Mouse (Mus musculus) brain, embryonic 14.5 days (tissue): ENCODE results near the gene Slc13a4. TPM values are rescaled to one million over a fixed set of nuclear protein-coding genes. Genes with fewer than 3 reads are reported as not detected.

Experiments used
- DNase-seq: peaks from one replicate; pipeline ENCODE4 v3.0.0-alpha.2; 2011; ENCODE audit warnings: low read depth
- CTCF ChIP-seq: fragments of 200-500 bp; IDR thresholded peaks from 2 replicates; pipeline ENCODE4 v1.5.1; 2012; ENCODE audit warnings: inconsistent platforms, mild to moderate bottlenecking, moderate library complexity, borderline replicate concordance; ENCODE audit not compliant: insufficient read depth, insufficient read length; ENCODE audit errors: extremely low read depth
- POLR2A ChIP-seq: fragments of 200-500 bp; IDR thresholded peaks from 2 replicates; pipeline ENCODE4 v1.6.1; 2012; ENCODE audit warnings: mild to moderate bottlenecking, inconsistent platforms, borderline replicate concordance; ENCODE audit not compliant: poor library complexity, insufficient read depth, insufficient read length, severe bottlenecking; ENCODE audit errors: extremely low read depth
- polyA plus RNA-seq: library from polyadenylated mRNA; depleted of rRNA; stranded (reverse); fragments of >200 nt; gene quantifications from 2 replicates; pipeline ENCODE4 v1.2.3, GENCODE M21; 2012

The Slc13a4 gene
- polyA plus RNA-seq, 1 experiment: 3.8 TPM

DNA sequence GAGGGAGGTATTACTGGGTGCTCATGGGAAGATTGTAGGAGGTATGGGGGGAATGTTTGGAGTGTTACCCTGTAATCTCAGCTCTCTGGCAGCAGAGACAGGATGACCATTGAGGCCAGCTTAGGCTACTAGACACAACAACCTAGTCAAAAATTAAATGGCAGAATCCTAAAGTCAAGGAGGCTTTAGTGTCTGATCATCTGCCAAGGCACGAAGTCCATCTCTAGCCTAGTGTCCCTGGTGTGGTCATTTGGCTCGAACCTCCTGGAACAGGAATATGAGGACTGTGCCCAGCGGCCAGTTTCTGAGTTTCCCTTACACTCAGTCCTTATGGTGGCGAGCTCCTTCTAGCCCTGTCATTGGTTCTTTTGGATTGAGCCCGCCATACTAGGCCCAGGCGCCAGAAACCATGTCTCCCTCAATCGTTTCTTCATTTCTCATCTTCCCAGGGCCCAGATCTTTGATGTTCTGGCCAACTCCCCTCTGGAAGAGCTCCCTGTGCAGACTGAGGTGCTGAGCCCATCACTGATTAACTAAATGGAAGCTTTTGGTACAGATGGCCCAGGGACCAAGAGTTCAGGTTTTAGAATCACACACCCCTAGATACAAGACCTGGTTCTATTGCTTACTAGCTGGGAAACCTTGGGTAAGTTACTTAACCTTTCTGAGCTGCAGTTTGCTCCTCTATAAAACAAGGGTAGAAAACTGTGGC lies 10.3 kb downstream of the Slc13a4 start:
- DNase-seq: no peak
- TF ChIP-seq CTCF (no peak), POLR2A (no peak)

DNA sequence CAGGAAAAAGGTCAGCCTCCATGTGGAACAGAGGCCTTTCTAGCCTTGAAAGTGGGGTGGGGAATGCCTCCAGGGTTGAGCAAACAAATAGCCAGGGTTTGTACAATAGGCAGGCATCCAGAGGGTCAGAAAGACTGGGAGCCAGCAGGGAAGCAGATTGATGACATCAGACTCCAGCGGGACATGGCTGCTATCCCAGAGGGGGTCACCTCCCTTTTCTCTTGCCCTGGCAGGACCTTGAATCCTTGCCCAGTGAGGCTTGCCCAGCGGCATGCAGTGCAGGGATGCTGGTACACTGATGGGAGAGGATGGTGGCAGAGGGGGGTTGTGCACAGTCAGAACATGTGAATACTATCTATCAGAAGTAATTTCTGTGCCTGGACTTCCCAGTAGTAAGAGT lies 10.9 kb downstream of the Slc13a4 start:
- no peak for TF ChIP-seq POLR2A
- DNase-seq: peak; percentile 61

DNA sequence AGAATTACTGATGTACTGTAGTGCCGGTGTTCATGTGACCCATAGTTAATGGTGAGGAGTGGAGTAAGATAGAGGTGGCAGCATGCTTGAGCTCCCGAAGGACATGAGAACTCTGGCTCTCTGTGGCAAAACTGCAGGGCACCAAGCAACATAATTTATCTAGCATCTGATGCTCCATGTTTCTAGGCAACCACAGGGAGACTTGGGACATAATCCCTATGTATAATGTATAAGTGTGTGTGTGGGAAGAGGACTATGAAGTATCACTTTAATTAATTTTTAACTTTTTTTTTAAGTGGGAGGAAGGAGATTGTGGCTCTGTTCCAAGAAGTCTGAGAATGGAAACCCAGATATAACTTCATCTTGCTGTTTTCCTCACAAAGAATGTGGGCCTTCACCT lies 13.0 kb downstream of the Slc13a4 start:
- peak; percentile 23 for DNase-seq
- TF ChIP-seq CTCF: no peak
- no peak for TF ChIP-seq POLR2A

DNA sequence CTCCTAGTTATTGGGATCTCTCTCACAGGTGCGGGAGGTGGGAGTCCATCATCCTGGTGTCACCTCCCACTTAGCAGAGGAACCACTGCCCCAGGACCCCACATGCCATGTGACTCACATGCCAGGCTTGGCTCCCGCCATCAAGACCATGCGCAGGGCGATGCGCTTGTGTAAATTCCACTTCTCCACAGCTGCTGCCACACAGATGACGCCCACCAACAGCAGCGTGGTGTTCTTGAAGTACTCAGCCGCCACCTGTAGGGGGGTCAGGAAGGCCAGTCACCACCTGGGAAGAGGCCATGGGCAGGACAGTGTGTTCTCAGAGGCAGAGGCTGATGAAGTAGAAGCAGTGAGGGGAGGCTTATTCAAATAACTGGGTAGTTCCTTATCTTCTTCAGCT lies 18.3 kb downstream of the Slc13a4 start:
- DNase-seq: no peak

DNA sequence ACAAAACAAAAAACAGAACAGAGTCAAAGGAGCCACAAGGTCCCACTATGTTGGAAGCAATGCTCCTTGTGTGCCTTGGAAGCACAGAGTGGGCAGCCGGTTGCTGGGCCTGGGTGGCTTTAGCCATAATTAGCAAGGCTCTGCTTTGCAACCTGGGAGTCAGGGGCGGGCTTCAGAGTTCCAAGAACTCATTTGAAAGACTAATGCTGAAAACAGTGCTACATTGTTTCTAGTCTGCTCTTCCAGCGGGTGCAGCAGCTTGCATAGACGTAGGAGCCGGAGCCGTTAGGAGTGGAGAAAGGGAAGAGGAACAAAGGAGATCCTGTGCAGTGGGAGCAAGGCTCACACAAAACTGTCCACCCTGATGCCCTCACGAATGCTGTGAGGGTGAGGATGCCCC lies 19.0 kb downstream of the Slc13a4 start:
- TF ChIP-seq POLR2A (no peak), CTCF (no peak)
- peak; percentile 71 for DNase-seq

More for the DNA sequence above, 18.3 kb downstream of the Slc13a4 start:
- TF ChIP-seq POLR2A: no peak
- TF ChIP-seq CTCF: no peak

DNA sequence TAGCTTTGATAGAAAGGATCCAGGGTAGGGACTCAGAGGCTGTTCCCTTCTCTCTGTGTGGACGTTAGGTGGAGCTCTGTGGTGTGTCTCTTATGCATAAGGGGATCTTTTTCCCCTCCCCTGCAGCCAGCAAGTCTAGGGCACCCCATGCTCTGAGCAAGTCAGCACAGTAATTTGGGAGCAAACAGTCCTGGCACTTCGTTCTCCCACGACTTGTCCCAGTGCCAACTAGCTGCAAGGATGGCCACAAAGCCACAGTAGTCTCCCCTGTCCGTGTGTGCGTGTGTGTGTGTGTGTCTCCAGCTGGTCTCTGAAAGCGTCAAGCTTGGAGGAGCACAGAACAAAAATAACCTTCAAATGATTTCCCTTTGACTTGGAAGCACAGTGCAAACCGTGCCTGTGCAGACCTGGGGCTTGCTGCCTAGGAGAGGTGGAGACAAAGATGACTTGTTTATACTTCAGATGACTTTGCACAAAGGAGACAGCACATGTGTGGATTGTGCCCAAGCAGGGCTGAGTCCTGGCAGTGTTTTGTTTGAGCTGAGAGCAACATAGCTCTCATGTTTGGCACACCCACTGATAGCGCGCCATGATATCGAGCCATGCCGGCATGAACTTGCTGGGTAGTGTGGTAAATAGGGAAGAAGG lies 19.7 kb downstream of the Slc13a4 start:
- TF ChIP-seq CTCF: no peak
- TF ChIP-seq POLR2A: no peak
- DNase-seq: peak; percentile 64

DNA sequence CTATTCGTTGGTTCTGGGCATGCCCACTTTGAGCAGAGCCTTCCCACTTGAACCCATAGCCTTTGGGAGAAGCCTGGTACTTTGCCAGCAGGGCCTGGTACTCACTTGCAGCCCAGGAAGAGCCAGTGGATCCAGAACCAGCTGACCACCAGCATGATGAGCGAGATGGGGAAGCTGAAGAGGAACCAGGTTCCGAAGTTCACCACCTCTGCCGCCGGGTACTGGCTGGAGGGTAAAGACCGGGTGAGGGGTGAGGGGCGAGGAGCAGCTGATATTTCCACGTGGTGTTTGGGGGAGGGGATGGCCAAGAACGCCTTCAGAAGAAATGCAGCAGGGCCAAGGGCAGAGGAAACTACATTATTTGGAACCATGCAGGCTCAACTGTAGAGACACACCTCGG lies 28.6 kb downstream of the Slc13a4 start:
- TF ChIP-seq POLR2A: no peak
- TF ChIP-seq CTCF: no peak
- DNase-seq: no peak

DNA sequence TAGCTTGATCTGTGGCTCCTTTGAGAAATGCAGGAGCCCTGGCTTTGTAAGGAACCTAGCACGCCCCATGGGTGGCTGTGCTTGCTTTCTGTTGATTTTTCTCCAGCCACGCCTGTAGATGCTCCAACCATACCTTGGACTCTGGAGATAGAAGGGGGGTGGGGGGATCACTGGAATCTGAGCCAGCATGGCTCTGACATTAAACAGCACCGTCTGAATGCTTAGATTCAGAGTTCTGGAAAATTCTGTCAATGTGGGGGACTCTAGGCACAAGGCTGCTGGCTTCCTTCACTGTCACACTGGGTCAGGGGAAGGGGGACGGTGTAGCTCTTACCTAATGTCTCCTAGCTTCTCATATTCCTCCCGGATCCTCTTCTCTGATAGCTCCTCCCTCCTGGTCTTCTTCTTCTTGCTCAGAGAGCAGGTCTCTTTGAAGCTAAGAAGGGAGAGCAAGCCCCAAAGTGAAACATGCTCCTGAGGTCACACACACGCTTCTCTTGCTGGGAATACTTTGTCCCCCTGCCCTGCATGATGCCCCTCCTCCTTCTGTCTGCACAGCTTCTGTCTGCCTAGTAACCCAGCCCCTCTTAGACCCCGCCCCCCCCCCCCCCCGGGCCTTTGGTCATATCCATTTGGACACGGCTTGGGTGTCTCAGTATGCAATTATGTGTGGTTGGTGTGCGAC lies 29.9 kb downstream of the Slc13a4 start:
- no peak for TF ChIP-seq CTCF
- no peak for DNase-seq

DNA sequence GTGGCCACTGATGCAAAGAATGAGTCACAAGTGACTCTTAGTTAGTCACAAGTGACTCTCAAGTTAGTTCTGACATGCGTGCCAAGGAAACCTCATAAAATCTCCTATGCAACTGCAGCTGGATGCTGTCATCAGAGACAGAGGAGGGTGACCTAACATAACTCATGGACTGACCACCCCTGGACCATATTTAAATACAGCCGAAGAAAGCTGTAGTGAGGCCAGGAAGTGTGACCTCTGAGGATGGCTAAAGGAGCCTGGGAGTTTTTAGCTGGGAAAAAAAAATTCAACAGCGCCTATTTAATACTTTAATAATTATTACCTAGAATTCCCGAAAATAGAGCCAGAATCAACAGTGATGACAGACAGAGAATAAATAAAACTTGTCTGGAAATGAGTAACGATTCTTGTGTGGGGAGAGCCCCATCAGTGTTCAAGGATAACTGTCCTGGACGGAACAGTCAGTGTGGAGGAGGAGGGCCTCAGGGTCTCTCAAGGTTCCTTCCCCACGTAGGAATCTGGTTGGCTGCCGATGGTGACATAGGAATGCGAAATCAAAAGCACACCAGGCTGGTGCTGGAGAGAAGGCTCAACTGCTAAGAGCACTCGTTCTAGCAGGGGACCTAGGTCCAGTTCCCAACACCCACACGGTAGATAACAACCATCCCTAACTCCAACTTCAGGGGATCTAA lies 34.4 kb downstream of the Slc13a4 start:
- no peak for DNase-seq
- TF ChIP-seq CTCF: no peak
- no peak for TF ChIP-seq POLR2A

DNA sequence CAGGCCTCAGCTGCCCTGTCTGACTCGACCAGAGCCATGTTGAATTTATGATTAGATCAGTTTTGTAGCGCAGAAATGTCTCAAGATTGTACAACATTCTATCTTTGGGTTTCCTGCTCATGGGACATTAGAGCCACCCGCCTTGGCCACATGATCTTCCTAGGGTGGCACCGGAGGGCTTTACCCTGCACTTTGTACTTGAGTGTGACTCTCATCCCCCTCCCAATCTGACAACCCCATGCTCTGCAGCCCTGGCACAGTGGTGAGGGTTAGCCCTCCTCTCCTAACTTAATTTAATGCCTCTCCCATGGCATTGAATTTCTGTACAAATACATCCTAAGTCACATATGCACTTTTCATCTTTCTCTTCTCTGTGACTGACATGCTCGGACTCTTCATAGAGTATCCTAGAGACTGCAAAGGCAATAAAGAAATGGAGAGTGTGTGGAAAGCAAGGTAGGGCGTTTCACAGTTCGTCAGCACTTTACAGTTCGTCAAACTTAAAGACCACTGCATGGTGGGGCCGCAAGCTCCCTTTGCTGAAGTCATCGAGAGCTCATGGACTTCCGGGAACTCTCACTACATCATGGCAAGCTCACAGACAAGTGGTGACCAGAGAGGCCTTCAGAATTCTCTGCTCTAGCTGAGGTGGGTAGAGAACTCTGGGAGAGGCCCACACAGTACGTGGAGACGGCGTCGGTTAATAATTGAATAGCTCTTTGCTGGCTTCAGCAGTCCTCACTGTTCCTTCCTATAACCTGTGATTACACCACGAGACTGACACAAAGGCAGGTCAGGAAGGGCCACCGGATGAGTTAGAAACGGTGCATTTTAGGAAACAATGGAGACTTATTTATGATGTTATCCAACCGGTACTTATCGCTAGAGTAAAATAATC lies 35.8 kb downstream of the Slc13a4 start:
- no peak for DNase-seq
- TF ChIP-seq CTCF (no peak), POLR2A (no peak)

DNA sequence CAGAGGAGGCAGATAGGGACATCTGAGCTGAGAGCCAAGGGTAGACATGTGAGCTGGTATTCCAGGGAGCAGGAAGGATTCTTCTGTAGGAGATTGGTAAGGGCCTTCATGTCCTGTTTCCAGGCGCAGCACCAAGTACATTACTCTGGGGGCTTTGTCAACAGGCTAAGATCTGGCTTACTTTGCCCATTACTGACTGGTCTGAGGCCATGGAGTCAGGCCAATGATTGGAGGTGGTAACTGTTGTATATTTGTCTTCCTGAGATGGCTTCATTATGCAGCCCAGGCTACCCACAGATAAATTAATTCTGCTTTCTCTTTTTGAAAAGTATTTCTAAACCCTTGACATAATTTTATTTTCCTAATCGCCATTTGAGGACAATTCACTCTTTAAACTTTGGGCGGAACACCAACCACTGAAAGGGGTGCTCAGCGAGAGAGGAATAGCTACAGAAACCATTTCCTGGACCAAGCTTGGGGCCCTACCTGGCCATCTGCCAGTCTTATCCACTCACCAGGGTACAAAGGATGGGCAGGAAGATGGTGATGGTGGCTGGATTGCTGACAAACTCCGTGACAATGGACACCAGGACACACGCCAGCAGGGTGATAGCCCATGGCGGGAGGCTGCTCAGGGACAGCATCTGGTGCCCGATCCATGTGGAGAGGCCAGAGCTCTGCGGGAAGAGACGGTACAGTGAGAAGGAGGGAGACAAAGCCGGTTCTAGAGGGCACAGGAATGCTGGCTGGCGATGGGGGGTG lies 36.7 kb downstream of the Slc13a4 start:
- no peak for TF ChIP-seq POLR2A
- TF ChIP-seq CTCF: no peak
- peak; percentile 49 for DNase-seq
